Mouse (Mus musculus): ENCODE results near the gene Jarid2.

DNA sequence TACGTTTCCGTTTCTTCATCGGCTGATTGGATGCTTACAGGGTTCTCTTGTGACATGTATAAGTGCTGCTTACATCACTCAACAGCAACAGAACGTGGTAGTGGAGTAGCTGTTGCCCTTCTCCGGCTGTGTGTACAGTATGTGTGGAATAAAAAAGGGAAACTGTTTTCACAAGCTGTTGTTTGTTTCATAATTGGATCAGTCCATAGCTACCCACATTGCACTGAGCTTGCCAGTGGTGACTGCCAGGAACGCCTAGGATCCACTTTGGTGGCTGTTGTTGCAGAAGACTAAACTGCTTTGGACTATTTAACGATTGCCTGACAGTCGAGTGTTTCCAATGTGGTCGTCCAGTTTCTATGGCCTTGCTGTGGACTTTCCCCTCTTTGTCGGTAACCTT, 191.8 kb downstream of the Jarid2 start:
- TF ChIP-seq CTCF (conservative IDR thresholded peaks at IDR 0.05; ENCODE audit: insufficient read depth, insufficient read length, low read depth, low read length) (no peak), POLR2A (IDR thresholded peaks at IDR 0.05; ENCODE audit: low read depth, low read length) (no peak)
